ENCODE assay signal across 33 mouse cellular contexts in the genomic region with DNA sequence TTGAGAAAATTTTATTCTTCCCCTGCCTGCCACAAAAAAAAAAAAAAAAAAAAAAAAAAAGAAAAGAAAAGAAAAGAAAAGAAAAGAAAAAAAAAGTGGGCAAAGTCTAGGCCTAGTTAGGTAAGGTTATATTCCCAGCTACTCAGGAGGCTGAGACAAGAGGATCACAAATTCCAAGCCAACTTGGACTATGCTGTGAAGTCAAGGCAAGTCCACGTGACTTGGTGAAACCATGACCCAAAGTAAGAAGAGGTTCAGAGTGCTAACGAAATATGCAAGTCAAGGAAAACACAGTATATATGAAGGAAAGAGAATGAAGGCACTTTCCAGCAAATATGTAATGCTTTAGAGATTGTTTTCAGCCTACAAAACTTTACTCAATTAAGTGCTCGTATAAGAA. TPM values are rescaled to one million over a fixed set of nuclear protein-coding genes. Genes with fewer than 3 reads are reported as not detected.
DNase-seq lines count a peak whose midpoint lies in the region; ATAC-seq lines count a peak whose summit lies in the region.
"Had no signal": no experiment of that assay in that cellular context is flagged by ENCODE, and none has a peak within 500 bp of the region (broad histone marks: within the 10 kb centered on the region; RNA-seq: fewer than 3 reads in every experiment).

No protein-coding gene starts in this region.

- DNase-seq in heart, postnatal 10 days, result no peak
- DNase-seq in heart, postnatal 14 days, result no peak
- DNase-seq in kidney, adult 9 months, result peak; percentile 77
- DNase-seq in left cerebral cortex, adult 8-10 months (ENCODE audit: low spot score in 2 of 2), result no peak
- DNase-seq: adrenal gland, postnatal 10 days; cerebellum, adult 8-10 months; cerebellum, postnatal 25 days; gastrocnemius, postnatal 10 days; right cerebral cortex, postnatal 4 days; thymus, adult 18-20 months; thymus, postnatal 25 days had no signal

- H3K9me3 ChIP-seq in heart, embryonic 11.5 days (replicated peaks; ENCODE audit: control insufficient read depth, low read length), result no peaks in the 10 kb centered on the region
- H3K9me3 ChIP-seq in heart, embryonic 16.5 days (replicated peaks; ENCODE audit: control insufficient read depth, low read length), result no peaks in the 10 kb centered on the region
- no peaks in the 10 kb centered on the region for H3K9me3 ChIP-seq in kidney, embryonic 16.5 days (ENCODE audit: low read length)
- H3K9me3 ChIP-seq: embryonic facial prominence, embryonic 10.5 days; embryonic facial prominence, embryonic 15.5 days; forebrain, embryonic 13.5 days; G1E; limb, embryonic 12.5 days; neural tube, embryonic 13.5 days had no signal

- H3K27me3 ChIP-seq in heart, embryonic 11.5 days (ENCODE audit: control insufficient read depth, insufficient read depth, low read length), result no peaks in the 10 kb centered on the region
- no peaks in the 10 kb centered on the region for H3K27me3 ChIP-seq in heart, embryonic 16.5 days (ENCODE audit: control insufficient read depth, insufficient read depth, low read length)
- no peaks in the 10 kb centered on the region for H3K27me3 ChIP-seq in kidney, embryonic 16.5 days (ENCODE audit: insufficient read depth, low read length)
- H3K27me3 ChIP-seq: embryonic facial prominence, embryonic 15.5 days; forebrain, embryonic 13.5 days; limb, embryonic 12.5 days; neural tube, embryonic 13.5 days; Patski had no signal

- H3K4me2 ChIP-seq in heart, embryonic 11.5 days, result no peak overlapping the region
- no peak overlapping the region for H3K4me2 ChIP-seq in heart, embryonic 16.5 days (ENCODE audit: low read depth, low read length)
- H3K4me2 ChIP-seq in kidney, embryonic 16.5 days (replicated peaks; ENCODE audit: low read depth, low read length), result no peak overlapping the region
- H3K4me2 ChIP-seq: embryonic facial prominence, embryonic 15.5 days; forebrain, embryonic 13.5 days; limb, embryonic 12.5 days; liver, embryonic 11.5 days; midbrain, embryonic 11.5 days; neural tube, embryonic 13.5 days had no signal

- H3K4me1 ChIP-seq in heart, embryonic 11.5 days (ENCODE audit: control insufficient read depth, insufficient read depth, low read length), result peaks cover 6% of the 10 kb centered on the region; the same call in 1 of the 2 replicates
- peaks cover 9% of the 10 kb centered on the region for H3K4me1 ChIP-seq in heart, embryonic 16.5 days (ENCODE audit: control insufficient read depth, insufficient read depth, low read length)
- H3K4me1 ChIP-seq in kidney, embryonic 16.5 days (ENCODE audit: insufficient read depth, low read length), result no peaks in the 10 kb centered on the region
- H3K4me1 ChIP-seq: embryonic facial prominence, embryonic 10.5 days; embryonic facial prominence, embryonic 15.5 days; forebrain, embryonic 13.5 days; limb, embryonic 12.5 days; neural tube, embryonic 13.5 days had no signal

- no peak overlapping the region for H3K9ac ChIP-seq in heart, embryonic 11.5 days (ENCODE audit: low read depth, low read length)
- no peak overlapping the region for H3K9ac ChIP-seq in heart, embryonic 16.5 days (ENCODE audit: low read length)
- H3K9ac ChIP-seq in kidney, embryonic 16.5 days (replicated peaks; ENCODE audit: low read length), result no peak overlapping the region
- H3K9ac ChIP-seq: embryonic facial prominence, embryonic 15.5 days; forebrain, embryonic 13.5 days; limb, embryonic 12.5 days; neural tube, embryonic 13.5 days had no signal

- H3K27ac ChIP-seq in heart, embryonic 11.5 days (ENCODE audit: low read depth, low read length), result peak overlapping the region; percentile 65; the same call in 1 of the 2 replicates
- H3K27ac ChIP-seq in heart, embryonic 16.5 days (ENCODE audit: low read length), result peak overlapping the region; percentile 78; the same call in 1 of the 2 replicates
- no peak overlapping the region for H3K27ac ChIP-seq in kidney, embryonic 16.5 days (ENCODE audit: low read length)
- H3K27ac ChIP-seq: embryonic facial prominence, embryonic 10.5 days; embryonic facial prominence, embryonic 15.5 days; forebrain, embryonic 13.5 days; kidney, postnatal 0 days; limb, embryonic 12.5 days; neural tube, embryonic 13.5 days; stomach, postnatal 0 days had no signal

- intact Hi-C loops in heart, postnatal 10 days (cut with DNase I), result loop anchor here (10.0 kb wide), 1 partner anchor 202 kb away; no protein-coding TSS in a partner anchor
- intact Hi-C loops in heart, postnatal 14 days (cut with DNase I), result loop anchor here (5.0 kb wide), 2 partner anchors 75 to 180 kb away; no protein-coding TSS in a partner anchor

- ATAC-seq in heart, embryonic 11.5 days (replicated peaks; ENCODE audit: insufficient number of reproducible peaks, low FRiP score, low TSS enrichment), result no peak
- no peak for ATAC-seq in heart, embryonic 16.5 days (replicated peaks; ENCODE audit: extremely low read depth, insufficient read depth, low FRiP score)
- ATAC-seq in kidney, embryonic 16.5 days (ENCODE audit: low FRiP score, low TSS enrichment), result no peak
- ATAC-seq: forebrain, embryonic 13.5 days; hindbrain, embryonic 16.5 days; midbrain, embryonic 16.5 days had no signal

- no peak overlapping the region for H3K4me3 ChIP-seq in heart, embryonic 11.5 days (ENCODE audit: low read depth, low read length)
- no peak overlapping the region for H3K4me3 ChIP-seq in heart, embryonic 16.5 days (ENCODE audit: low read length)
- no peak overlapping the region for H3K4me3 ChIP-seq in kidney, embryonic 16.5 days (ENCODE audit: low read length)
- H3K4me3 ChIP-seq: embryonic facial prominence, embryonic 10.5 days; embryonic facial prominence, embryonic 15.5 days; forebrain, embryonic 13.5 days; limb, embryonic 12.5 days; neural tube, embryonic 13.5 days had no signal

- no peaks in the 10 kb centered on the region for H3K36me3 ChIP-seq in heart, embryonic 11.5 days (ENCODE audit: control insufficient read depth, insufficient read depth, low read length)
- H3K36me3 ChIP-seq in heart, embryonic 16.5 days (ENCODE audit: control insufficient read depth, insufficient read depth), result peaks cover 5% of the 10 kb centered on the region; the same call in 1 of the 2 replicates
- H3K36me3 ChIP-seq in kidney, embryonic 16.5 days (ENCODE audit: insufficient read depth, low read length), result peaks cover 11% of the 10 kb centered on the region; the same call in 1 of the 2 replicates

- 91% methylated on average over 3 of the region's 3 CpGs for WGBS in heart, embryonic 11.5 days (ENCODE audit: insufficient replicate concordance)
- 88% methylated on average over 3 of the region's 3 CpGs for WGBS in heart, embryonic 16.5 days
- WGBS in kidney, embryonic 16.5 days, result 94% methylated on average over 3 of the region's 3 CpGs

RNA-seq across cellular contexts. Expression of gene Ube2d2b, which starts 37.4 kb away (rescaled TPM):
- 0.57 TPM in 1 of 2 replicates, not detected in the other for polyA plus RNA-seq in heart, embryonic 11.5 days (2014; fragmentation: Nextera tagmentation; extraction: Ambion mirVana)
- total RNA-seq in heart, postnatal 10 days (2021), result not detected
- 0.14 and 0.35 TPM in 2 replicates for polyA plus RNA-seq in heart, embryonic 16.5 days (2015; fragmentation: Nextera tagmentation; extraction: Ambion mirVana)
- total RNA-seq in heart, postnatal 14 days (2021), result not detected
- polyA plus RNA-seq in kidney, embryonic 16.5 days (2015; fragmentation: Nextera tagmentation; extraction: Ambion mirVana), result 0.15 and 0.33 TPM in 2 replicates
- not detected for total RNA-seq in left cerebral cortex, adult 8-10 months (2022)
- total RNA-seq: adrenal gland, postnatal 10 days; gastrocnemius, postnatal 10 days; granulocyte monocyte progenitor cell, adult 5-6 weeks; layer of hippocampus, adult 18-20 months; layer of hippocampus, postnatal 10 days; left cerebral cortex, adult 18-20 months; left cerebral cortex, postnatal 25 days had no signal
- polyA plus RNA-seq: G1E; kidney, postnatal 0 days; midbrain, embryonic 11.5 days; neural tube, embryonic 13.5 days; Patski; spleen, adult 2 months; stomach, postnatal 0 days had no signal
